Mouse (Mus musculus) small intestine, adult 2 months (tissue): ENCODE data around the gene Cxcl17. TPM values are rescaled to one million over a fixed set of nuclear protein-coding genes. Genes with fewer than 3 reads are reported as not detected.
A peak's percentile ranks its signal among the peaks of the same experiment; 100 is the strongest.

Experiments
- H3K27ac ChIP-seq: fragments of 200-500 bp; 2 replicates; pipeline ENCODE4 v1.5.1; 2012; ENCODE audit warnings: low read depth, low read length, control low read depth, inconsistent platforms; ENCODE audit not compliant: insufficient read depth
- H3K27me3 ChIP-seq: fragments of 200-500 bp; 2 replicates; pipeline ENCODE4 v1.6.1; 2012; ENCODE audit warnings: mild to moderate bottlenecking, moderate library complexity, low read length, inconsistent platforms; ENCODE audit not compliant: control insufficient read depth, insufficient read depth
- H3K36me3 ChIP-seq: fragments of 200-500 bp; 2 replicates; pipeline ENCODE4 v1.6.1; 2012; ENCODE audit warnings: mild to moderate bottlenecking, low read length, control low read depth, inconsistent platforms; ENCODE audit not compliant: control insufficient read depth, insufficient read depth
- H3K4me1 ChIP-seq: fragments of 200-500 bp; 2 replicates; pipeline ENCODE4 v1.6.1; 2012; ENCODE audit warnings: low read length, inconsistent platforms, mixed read lengths; ENCODE audit not compliant: control insufficient read depth, insufficient read depth, insufficient read length
- H3K4me3 ChIP-seq: fragments of 200-500 bp; 2 replicates; pipeline ENCODE4 v1.5.1; 2012; ENCODE audit warnings: low read depth, mild to moderate bottlenecking, control low read depth, inconsistent platforms, low read length, moderate library complexity
- CTCF ChIP-seq: fragments of 200-500 bp; IDR thresholded peaks from 2 replicates; pipeline ENCODE4 v1.5.1; 2012; ENCODE audit warnings: low read depth, mild to moderate bottlenecking, control low read depth, inconsistent platforms, low read length, moderate library complexity, mixed read lengths; ENCODE audit not compliant: insufficient replicate concordance, insufficient read length; ENCODE audit errors: extremely low read depth
- POLR2A ChIP-seq: fragments of 200-500 bp; IDR thresholded peaks from 2 replicates; pipeline ENCODE4 v1.6.1; 2012; ENCODE audit warnings: low read depth, mild to moderate bottlenecking, control low read depth, inconsistent platforms, low read length, moderate library complexity
- WGBS: fragments of 180-500 bp; shearing (Covaris S2); methylation state at CpG from one replicate; pipeline ENCODE4 v1.1.7; 2018; 5-methylcytosine and 5-hydroxymethylcytosine counted together
- polyA plus RNA-seq: library from polyadenylated mRNA; depleted of rRNA; stranded (reverse); fragments of >200 nt; gene quantifications from 2 replicates; pipeline ENCODE4 v1.2.3, GENCODE M21; 2012

Cxcl17 gene
- polyA plus RNA-seq, 1 experiment = not detected

DNA sequence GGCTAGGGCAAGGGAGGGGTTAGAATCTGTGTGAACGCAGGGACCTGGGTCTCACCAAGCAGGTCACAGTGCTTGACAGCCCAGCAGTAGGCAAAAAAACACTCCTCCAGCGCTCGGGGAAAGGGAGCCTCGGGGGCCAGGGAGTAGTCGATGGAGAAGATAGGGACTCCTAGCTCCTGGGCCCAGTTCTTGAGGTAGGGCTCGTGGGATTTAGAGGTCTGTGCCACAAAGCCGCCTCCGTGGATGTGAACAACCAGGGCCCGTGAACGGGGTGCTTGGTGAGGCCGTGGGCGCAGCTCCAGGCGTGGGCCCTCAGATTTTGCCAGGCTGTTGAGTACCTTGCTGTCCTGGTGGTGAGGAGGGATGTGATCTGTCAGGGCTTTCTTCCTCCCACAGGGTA is 28.4 kb downstream of the Cxcl17 start:
- no peak overlapping the region for H3K4me3 ChIP-seq
- 0 out of 2 replicates have a peak, but pooled peaks have one; percentile 3 for TF ChIP-seq POLR2A
- no peak for TF ChIP-seq CTCF
- H3K4me1 ChIP-seq = peaks cover 38% of the 10 kb centered on the region
- WGBS = 96% methylated on average over 13 of the region's 13 CpGs
- H3K27ac ChIP-seq = no peak overlapping the region
- no peaks in the 10 kb centered on the region for H3K27me3 ChIP-seq
- peaks cover 71% of the 10 kb centered on the region for H3K36me3 ChIP-seq

DNA sequence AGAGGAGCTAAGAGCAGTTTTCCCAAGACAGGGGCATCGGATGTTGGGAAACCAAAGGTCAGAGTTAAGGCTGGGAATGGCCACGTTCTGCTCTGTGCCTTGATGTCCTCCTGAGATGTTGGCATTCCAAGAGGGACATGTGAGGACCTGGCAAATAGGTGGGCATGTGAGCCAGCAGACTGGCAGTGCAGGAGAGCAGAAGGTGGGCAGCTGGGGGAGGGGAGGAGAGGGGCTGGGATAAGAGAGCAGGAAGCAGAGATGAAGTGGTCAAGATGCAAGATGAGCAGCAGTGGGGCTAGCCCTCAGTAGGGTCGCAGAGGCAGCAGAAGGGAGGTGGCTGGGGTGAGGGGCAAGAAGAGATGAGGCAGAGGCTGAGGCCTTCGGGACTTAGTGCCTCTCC is 28.8 kb downstream of the Cxcl17 start:
- WGBS = 84% methylated on average over 4 of the region's 4 CpGs
- H3K27me3 ChIP-seq = no peaks in the 10 kb centered on the region
- H3K4me1 ChIP-seq = peaks cover 38% of the 10 kb centered on the region
- TF ChIP-seq POLR2A (0 out of 2 replicates have a peak, but pooled peaks have one; percentile 7), CTCF (no peak)
- H3K36me3 ChIP-seq = peaks cover 74% of the 10 kb centered on the region
- H3K27ac ChIP-seq = no peak overlapping the region
- no peak overlapping the region for H3K4me3 ChIP-seq

DNA sequence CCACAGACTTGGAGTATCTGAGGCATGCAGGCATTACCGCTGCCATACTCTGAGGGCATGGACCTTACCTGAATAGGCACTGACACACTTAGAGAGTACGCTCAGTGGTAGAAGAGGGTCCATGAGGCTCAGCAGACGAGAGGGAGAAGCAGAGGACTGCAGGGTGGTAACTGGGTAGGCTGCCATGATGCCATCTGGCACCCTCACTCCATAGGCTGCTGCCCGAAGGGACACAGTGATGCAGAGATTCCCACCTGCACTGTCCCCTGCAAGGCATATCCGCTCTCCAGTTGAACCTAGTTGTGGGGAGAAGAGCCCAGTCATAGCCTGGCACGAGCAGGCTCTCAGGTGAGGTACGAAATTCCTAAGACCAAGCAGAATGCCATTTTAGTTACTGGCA is 29.3 kb downstream of the Cxcl17 start:
- TF ChIP-seq CTCF = no peak
- TF ChIP-seq POLR2A = no peak
- Histone ChIP-seq H3K4me1 (peaks cover 35% of the 10 kb centered on the region), H3K36me3 (peaks cover 72% of the 10 kb centered on the region), H3K27ac (no peak overlapping the region), H3K27me3 (no peaks in the 10 kb centered on the region), H3K4me3 (no peak overlapping the region)
- WGBS = 96% methylated on average over 7 of the region's 7 CpGs

DNA sequence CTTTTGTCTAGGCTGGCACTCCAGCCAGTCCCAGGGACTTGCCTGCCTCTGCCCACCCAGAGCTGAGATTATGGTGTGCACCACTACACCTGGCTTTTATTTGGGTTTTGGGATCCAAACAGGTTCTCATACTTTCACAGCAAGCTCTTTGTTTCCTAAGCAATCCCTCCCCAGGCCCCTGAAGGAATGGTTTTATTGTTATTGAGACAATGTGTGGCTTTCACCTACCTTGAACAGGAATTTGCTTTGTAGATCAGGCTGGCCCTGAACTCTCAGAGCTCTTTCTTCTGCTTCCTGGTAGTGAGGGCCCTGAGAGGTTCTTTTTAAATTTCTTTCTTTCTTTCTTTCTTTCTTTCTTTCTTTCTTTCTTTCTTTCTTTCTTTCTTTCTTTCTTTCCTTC is 30.1 kb downstream of the Cxcl17 start:
- no peak for TF ChIP-seq POLR2A
- TF ChIP-seq CTCF = no peak
- Histone ChIP-seq H3K27ac (no peak overlapping the region), H3K36me3 (peaks cover 63% of the 10 kb centered on the region), H3K4me3 (no peak overlapping the region), H3K4me1 (peaks cover 27% of the 10 kb centered on the region), H3K27me3 (no peaks in the 10 kb centered on the region)

DNA sequence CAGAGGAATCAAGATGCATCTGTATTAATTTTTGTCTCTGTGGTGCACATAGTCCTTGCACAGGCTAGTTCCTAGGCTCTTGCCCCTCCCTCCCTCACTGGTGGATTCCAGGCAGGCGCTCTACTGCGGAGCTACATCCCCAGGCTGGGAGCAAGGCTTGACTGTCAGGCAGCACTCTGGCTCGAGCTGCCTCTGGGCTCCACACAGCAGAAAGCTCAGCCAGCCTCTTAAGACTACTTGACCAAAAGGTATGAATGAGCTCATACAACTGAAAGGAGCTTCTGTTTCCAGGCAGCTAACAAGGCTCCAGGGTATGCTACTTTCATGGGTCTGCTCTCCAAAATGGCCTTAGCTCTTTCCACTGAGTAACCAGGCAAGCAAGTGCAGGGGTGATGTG is 31.4 kb downstream of the Cxcl17 start:
- H3K4me1 ChIP-seq = peaks cover 22% of the 10 kb centered on the region
- TF ChIP-seq CTCF (no peak), POLR2A (no peak)
- no peak overlapping the region for H3K27ac ChIP-seq
- WGBS = 83% methylated on average over 3 of the region's 3 CpGs
- H3K36me3 ChIP-seq = peaks cover 58% of the 10 kb centered on the region
- no peaks in the 10 kb centered on the region for H3K27me3 ChIP-seq
- H3K4me3 ChIP-seq = no peak overlapping the region

DNA sequence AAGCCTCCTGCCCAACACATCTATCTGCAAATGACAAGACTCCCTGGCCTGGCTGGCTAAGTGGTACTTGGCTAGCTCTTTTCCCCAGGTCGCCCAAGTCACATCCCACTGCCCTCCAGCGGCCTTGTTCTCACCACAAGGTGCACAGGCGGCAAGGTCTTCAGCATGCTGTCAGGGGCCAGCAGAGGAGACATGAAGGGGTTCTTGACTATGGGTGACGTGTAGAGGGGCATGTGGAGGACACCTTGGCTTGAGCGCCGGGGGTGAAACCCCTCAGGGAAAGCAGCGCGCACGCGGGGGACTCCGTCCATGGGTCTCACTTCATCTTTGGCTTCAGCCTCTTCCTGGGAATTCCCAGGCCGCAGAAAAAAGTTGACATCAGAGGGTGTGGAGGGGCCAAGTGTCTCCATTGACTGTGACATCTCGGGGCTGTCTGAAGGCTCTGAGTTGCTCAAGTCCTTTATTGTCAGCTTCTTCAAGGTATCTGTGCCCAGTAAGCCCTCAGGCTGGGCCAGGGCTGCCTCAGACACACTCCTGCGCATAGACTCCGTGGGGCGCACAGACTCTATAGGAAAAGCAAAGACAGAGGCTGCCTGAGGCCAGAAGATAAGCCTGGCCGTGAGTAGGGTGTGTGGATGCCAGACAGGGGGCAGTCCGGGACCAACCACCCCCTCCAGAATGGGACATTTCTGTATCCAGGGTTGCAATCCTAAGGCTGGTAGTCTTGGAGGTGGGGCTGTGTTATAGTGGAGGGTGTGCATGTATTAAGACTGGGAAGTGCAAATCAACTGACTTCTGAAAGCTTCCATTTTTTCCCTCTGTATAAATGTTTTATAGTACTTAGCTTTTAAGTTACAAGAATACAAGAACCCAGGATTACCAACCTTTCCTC is 32.0 kb downstream of the Cxcl17 start:
- WGBS = 82% methylated on average over 18 of the region's 18 CpGs
- Histone ChIP-seq H3K36me3 (peaks cover 58% of the 10 kb centered on the region), H3K4me3 (no peak overlapping the region), H3K4me1 (peaks cover 17% of the 10 kb centered on the region), H3K27me3 (no peaks in the 10 kb centered on the region), H3K27ac (no peak overlapping the region)
- TF ChIP-seq POLR2A = no peak
- TF ChIP-seq CTCF = no peak

DNA sequence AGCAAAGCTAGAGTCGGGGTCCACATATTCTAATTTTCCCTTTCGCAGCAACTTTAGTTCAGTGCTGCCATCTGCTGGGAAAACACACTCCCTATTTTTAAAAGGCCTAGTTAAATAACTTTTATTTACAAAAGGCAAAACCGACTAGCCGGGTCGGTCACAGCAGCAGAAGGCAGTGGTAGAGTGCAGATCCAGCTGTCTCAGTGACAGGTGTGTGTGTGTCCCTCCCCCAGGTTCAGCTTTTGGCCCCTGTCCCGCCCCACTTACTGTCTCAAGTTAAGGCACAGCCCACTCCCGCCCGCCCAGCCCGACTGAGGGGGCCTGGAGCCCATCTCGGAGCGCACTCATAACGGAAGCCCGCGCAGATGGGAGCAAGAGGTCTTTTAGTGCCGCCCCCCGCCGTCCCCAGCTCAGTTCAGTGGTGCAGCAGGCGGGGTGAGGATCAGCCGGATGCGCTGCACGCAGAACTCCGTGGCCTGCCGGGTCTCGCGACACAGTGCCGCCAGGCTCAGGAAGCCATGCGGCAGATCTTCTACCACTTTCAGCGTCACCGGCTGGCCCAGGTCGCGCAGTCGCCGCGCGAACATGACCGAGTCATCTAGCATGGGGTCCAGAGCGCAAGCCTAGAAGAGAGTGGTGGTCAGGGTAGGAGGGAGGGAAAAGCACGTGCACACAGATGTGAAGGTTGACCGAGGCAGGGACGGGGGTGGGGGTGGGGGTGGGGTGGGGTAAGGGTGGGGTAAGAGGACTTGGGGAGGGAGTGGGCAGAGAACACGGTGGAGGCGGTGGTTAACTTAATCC is 32.9 kb downstream of the Cxcl17 start:
- Histone ChIP-seq H3K36me3 (peaks cover 49% of the 10 kb centered on the region), H3K27ac (no peak overlapping the region), H3K4me1 (peaks cover 11% of the 10 kb centered on the region), H3K4me3 (peak overlapping the region; percentile 55), H3K27me3 (no peaks in the 10 kb centered on the region)
- no peak for TF ChIP-seq POLR2A
- TF ChIP-seq CTCF = peak; percentile 33; the same call in 1 of the 2 replicates
- 25% methylated on average over 42 of the region's 42 CpGs for WGBS
